Mouse (Mus musculus) myocyte (in vitro differentiated cells): ENCODE results near the gene Enpp1.

ENCODE experiments used
- POLR2A ChIP-seq: IDR thresholded peaks from one replicate; pipeline ENCODE4 v1.6.1; 2011; ENCODE audit warnings: low read depth, mild to moderate bottlenecking, control low read depth, moderate library complexity; ENCODE audit not compliant: insufficient read length
- POLR2AphosphoS2 ChIP-seq: IDR thresholded peaks from one replicate; pipeline ENCODE4 v1.6.1; 2011; ENCODE audit warnings: low read depth, control low read depth; ENCODE audit not compliant: insufficient read length
- TCF12 ChIP-seq: IDR thresholded peaks from one replicate; pipeline ENCODE4 v1.6.1; 2011; ENCODE audit warnings: mild to moderate bottlenecking, control low read depth; ENCODE audit not compliant: poor library complexity, insufficient read depth, severe bottlenecking
- USF1 ChIP-seq: IDR thresholded peaks from one replicate; pipeline ENCODE4 v1.6.1; 2011; ENCODE audit warnings: low read depth, mild to moderate bottlenecking, control low read depth, moderate library complexity

GRCm38 (mm10) chr10:24641416-24642140 lies 70.4 kb downstream of the Enpp1 start:
- no peak for TF ChIP-seq POLR2AphosphoS2
- no peak for TF ChIP-seq POLR2A
- TF ChIP-seq TCF12 = no peak
- no peak for TF ChIP-seq USF1
